Mouse (Mus musculus) gonadal fat pad, adult 2 months (tissue): ENCODE measurements at regions not wholly inside any gene's neighbourhood (a gene's known extent, or its start where the extent isn't known, plus 50 kb on each side); places are given as distances from the start of the nearest gene placed in this dataset.
A peak's percentile ranks its signal among the peaks of the same experiment; 100 is the strongest.

Experiments
- DNase-seq: peaks from one replicate; pipeline ENCODE4 v3.0.0-alpha.2; 2012; ENCODE audit warnings: low read depth

DNA sequence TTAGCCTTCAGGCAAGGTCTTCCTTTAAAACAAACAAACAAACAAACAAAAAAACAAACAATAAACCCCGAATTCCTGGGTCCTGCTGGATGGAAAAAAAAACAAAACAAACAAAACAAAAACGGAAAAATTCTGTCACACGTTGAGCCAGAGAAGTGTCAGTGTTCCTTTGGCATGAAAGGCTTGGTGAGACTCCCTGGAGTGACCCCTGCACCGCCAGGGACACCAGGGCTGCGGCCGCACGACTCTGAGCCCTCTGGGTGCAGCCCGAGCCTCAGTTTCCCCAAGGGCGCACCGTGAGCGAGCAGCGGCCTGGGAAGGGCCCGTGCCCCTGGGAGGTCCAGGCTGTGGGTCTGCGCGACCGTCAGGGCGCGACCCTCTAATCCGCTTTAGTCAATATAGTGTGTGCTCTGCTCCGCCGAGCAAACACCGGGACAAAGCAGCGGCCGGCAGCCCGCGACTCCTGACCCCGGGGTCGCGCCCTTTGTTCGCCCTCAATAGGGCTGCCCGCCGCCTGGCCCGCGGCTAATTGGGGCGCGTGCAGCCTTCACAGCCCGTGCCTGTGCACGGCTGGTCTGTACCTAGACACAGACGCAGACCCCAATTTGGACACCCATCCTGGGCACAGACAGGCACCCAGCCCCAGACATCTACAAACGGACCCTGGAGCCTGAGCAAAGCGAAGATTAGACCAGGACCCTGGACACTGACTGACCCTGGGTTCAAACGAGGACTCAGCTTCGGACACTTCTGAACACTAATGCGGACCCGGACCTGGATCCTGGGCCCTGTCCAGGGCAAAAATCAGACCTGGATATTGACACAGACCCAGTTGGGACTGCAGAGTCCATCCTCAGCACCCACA is 74.0 kb upstream of the Ppara start:
- DNase-seq = no peak

DNA sequence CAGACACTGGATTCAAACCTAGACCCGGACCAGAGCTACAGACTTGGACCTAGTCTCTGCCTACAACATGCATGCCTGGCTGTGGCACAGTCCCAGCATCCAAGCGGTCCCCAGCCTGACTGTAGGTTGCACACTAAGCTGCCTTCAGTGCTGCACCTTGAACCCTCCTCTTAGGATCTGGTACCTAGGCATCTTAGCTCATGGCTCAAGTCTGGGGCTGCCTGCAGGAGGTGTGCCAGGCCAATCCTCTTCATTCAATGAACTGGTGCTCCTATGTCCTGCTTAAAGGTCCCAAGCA is 73.4 kb upstream of the Ppara start:
- no peak for DNase-seq

- no peak for DNase-seq
Observed at GRCm38 (mm10) chr15:85661771-85662170, 73.0 kb upstream of the Ppara start.

DNA sequence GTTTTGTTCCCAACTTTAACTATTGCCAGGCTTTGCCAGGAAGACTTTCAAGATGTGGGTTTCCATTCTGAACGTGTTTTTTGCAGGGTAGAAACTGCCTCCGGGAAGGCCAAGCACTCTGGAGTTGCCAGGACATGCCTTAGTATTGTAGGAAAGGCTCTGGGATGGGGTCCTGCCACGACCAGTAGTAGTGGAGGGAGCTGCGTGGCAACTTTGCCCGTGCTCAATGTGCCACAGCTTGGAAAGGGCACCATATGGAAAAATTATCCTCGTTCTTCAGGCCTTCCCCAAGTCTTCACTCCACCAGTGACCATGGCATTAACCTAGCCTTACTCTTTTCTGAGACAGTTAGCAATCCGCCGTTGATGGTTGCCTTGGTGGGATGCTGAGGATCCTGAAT is 72.5 kb upstream of the Ppara start:
- no peak for DNase-seq

- DNase-seq = no peak
Observed at GRCm38 (mm10) chr15:85662673-85663072, 72.1 kb upstream of the Ppara start.

DNA sequence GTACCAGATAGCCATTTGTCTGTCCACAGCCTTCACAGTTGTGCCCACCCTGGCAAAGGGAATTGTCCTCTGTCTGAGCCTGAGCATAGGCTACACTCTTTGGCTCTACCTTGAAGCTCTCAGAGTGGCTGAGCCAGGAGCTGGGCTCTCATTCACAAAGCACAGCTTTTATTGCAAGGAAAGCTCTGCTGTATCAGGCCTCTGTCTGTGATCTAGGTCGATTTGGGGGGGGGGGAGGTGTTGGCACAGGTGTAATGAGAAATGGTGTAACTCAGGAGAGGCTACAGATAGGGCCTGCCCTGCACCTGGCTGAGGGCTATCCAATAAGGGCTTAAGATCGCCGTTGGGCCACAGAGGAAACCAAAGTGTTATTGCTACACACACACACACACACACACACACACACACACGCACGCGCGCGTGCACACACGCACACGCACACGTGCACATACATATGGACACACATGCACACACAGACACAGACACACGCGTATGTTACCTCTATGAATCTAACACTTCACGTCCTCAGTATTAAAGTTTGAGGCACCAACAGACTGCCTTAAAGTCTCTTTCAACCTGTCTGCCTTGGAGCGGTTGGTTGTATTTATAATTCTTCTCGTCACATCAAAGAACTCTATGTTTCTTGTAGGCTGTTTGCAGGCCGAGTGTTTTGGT is 70.9 kb upstream of the Ppara start:
- no peak for DNase-seq

- no peak for DNase-seq
Observed at GRCm38 (mm10) chr15:85664432-85664828, 70.4 kb upstream of the Ppara start.

- no peak for DNase-seq
Observed at GRCm38 (mm10) chr15:85665181-85665821, 69.5 kb upstream of the Ppara start.

DNA sequence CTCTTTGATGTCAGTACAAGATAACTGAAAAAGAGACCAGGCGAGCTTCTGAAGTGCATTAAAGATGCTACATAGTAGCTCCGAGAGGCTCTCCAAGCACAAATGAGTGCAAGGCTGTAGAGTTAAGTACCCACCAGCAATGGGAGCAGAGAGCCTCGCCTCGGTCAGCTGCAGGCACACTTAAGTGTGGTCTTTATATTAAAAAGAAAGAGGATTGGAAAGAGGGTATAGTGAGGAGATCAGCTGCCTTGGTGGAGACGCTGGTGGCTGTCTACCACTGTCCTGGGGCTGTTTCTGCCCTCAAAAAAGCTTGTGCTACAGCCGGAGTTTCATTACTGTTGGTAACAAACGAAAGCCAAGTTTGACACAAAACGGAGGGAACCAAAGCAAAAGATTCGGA is 68.3 kb upstream of the Ppara start:
- no peak for DNase-seq

GRCm38 (mm10) chr15:85667381-85667791 is 67.4 kb upstream of the Ppara start:
- no peak for DNase-seq

GRCm38 (mm10) chr15:85667906-85668590 is 66.7 kb upstream of the Ppara start:
- no peak for DNase-seq

DNA sequence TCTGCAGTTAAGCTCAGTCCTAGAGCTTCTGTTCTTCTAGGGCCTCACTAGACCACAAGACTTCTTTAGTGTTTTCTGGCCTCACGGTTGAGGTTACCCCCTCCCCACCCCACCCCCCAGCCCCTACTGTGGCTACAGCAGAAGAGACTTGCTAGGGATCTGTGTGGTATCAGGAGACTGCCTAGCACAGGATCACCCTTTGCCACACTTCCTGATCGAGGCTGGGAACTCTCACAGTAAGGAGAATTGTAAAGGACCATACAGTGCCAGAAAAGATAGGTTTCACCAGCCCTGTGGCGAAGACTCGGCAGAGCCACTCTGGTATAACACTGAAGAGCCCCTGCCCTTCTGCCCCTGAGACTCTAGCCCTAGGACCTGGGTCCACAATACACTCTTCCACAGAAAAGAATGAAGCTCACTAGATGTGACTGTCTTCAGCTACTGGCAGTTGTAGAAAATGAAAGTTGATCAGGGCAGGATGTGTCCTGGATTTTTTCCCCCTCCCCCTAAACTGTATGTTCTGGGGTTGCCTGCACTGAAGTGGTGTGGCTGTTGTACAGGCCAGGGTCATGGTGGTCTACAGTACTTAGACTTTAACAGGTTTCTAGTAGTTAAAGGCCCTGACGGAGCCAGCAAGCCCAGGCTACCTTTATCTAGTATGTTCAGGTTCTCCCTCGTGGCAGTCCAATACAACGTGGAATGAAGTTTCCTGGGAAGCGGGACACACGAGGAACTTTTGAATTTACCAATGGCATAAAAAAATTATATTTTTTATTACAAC is 65.7 kb upstream of the Ppara start:
- no peak for DNase-seq

DNA sequence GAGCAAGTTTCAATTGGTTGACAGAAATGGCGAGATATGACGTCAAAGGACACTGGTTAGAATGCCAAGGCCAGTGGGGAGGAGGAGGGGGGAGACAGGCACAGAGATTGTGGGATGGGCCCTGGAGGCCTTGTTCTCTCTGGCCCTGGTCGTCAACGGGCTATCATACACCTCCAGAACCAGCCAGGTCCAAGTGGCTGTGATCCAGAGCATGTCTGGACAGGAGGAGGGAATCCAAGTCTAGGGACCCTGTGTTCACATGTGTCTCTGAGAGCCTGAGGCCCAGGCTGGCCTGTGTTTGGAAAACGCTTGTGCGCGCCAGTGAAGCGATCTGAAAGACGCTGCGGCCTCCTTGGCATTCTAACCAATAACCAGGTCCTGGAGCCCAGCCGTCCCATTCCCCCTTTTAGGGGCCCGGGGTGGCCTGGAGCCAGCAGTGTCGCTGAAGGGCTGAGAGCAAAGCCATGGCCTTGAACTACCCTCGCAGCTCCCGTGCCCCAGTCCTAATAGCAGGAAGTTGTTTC is 65.1 kb upstream of the Ppara start:
- DNase-seq = peak; percentile 97

DNA sequence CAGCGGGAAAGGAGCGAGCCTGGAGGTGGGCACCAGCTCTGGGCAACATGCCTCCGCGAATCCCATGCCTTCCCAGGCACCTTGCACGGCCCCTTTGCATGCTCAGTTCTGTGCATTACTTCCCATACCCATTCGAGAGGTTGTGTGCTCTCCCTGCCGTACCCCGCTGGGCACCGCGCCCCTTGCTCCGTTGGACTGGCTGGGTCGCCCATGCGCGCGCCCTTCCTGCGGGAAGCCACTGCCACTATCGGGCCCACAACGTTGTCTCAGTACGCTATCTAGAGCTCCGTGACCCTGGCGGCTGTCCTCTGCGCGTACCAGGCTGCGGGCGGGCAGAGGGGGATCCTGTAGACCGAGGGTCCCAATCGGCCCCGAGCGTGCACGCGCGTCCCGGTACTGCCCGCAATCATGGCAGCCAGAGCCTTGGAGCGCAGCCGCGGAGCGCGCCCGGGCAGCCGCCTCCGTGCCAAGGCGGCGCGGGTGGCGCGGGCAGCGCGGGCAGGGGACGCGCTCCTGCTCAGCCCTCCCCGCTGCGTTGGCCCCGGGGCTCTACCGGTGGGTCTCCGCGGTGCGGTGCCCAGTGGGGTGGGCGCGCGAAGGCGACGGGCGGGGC is 64.5 kb upstream of the Ppara start:
- no peak for DNase-seq

- no peak for DNase-seq
Observed at GRCm38 (mm10) chr15:85670789-85671700, 63.7 kb upstream of the Ppara start.

- DNase-seq = no peak
Observed at GRCm38 (mm10) chr15:85671701-85672191, 63.0 kb upstream of the Ppara start.

DNA sequence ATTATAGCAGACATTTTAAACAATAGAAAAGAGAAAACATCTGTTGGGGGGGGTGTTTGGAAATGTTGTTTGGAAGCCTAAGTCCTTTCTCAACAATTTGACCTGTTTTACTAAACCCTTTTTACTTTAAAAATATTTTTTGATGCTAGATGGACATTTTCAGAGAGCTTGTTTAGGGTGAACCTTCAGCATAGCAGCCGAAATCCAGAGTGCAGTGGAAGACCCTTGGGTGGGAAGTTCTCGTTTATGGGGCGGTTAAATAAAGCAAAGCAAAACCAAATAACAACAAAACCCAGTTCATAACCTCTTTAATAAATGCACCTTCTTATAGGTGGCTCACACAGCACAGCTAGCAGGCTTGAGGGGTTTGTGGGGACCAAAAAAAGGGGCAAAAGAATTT is 62.4 kb upstream of the Ppara start:
- no peak for DNase-seq

GRCm38 (mm10) chr15:85672931-85673330 is 61.9 kb upstream of the Ppara start:
- DNase-seq = no peak

GRCm38 (mm10) chr15:85673506-85673905 is 61.3 kb upstream of the Ppara start:
- no peak for DNase-seq
